Mouse (Mus musculus): ENCODE measurements around the gene Mcemp1.

GRCm38 (mm10) chr8:3655526-3655925, 10.0 kb upstream of the Mcemp1 start, which contains the start of gene Retn:
- TF ChIP-seq TAL1 (IDR thresholded peaks at IDR 0.05; ENCODE audit: low read length) (no peak), GATA1 (IDR thresholded peaks at IDR 0.05; ENCODE audit: low read length) (no peak)

Measured in erythroblast, embryonic 14.5 days (primary cell).